Mouse (Mus musculus) CH12.LX (cell line): ENCODE results near the gene Olfr458. TPM values are rescaled to one million over a fixed set of nuclear protein-coding genes. Genes with fewer than 3 reads are reported as not detected.

ENCODE experiments used
- DNase-seq: peaks from one replicate; pipeline ENCODE4 v3.0.0-alpha.2; 2013; ENCODE audit errors: extremely low read depth
- H3K27ac ChIP-seq: 2 replicates; pipeline ENCODE4 v1.5.1; 2012; ENCODE audit warnings: low read depth, mild to moderate bottlenecking, control low read depth, moderate library complexity; ENCODE audit not compliant: insufficient read depth
- H3K27me3 ChIP-seq: replicated peaks from 2 replicates; pipeline ENCODE3; 2012; ENCODE audit warnings: inconsistent platforms
- H3K36me3 ChIP-seq, 2 experiments: replicated peaks in 1 of 2; 2 replicates each; pipeline versions ENCODE3 to v1.6.1; 2012; ENCODE audit warnings: inconsistent platforms in 1 of 2, low read length in 1 of 2, mild to moderate bottlenecking in 1 of 2, mixed read lengths in 1 of 2, moderate library complexity in 1 of 2; ENCODE audit not compliant: control insufficient read depth in 1 of 2, insufficient read depth in 1 of 2
- H3K4me1 ChIP-seq, 2 experiments: 2 replicates each; pipeline ENCODE4 v1.6.1; 2012; ENCODE audit warnings: inconsistent platforms in 1 of 2, moderate library complexity in 1 of 2; ENCODE audit not compliant: insufficient read depth in 2 of 2, control insufficient read depth in 1 of 2
- H3K4me2 ChIP-seq: 2 replicates; pipeline ENCODE4 v1.6.1; 2012; ENCODE audit warnings: low read depth, mild to moderate bottlenecking, control low read depth; ENCODE audit not compliant: poor library complexity, insufficient read depth, severe bottlenecking
- H3K4me3 ChIP-seq, 3 experiments: fragments of 150-350 bp in 1 of 3; sonication (generic) in 1 of 3; replicated peaks in 1 of 3; 2 replicates each; pipeline versions ENCODE3 to v1.5.1; 2011 to 2012; ENCODE audit warnings: low read depth in 2 of 3, low read length in 2 of 3, mild to moderate bottlenecking in 2 of 3, moderate library complexity in 2 of 3, control low read depth in 1 of 3, improper control_type of control experiment in 1 of 3, inconsistent platforms in 1 of 3, mixed read lengths in 1 of 3; ENCODE audit not compliant: poor library complexity in 1 of 3
- H3K79me2 ChIP-seq: replicated peaks from 2 replicates; pipeline ENCODE4 v1.6.1; 2012; ENCODE audit warnings: mild to moderate bottlenecking, moderate library complexity; ENCODE audit not compliant: control insufficient read depth, poor library complexity, insufficient read depth, severe bottlenecking; ENCODE audit errors: extremely low read depth
- H3K9ac ChIP-seq: 2 replicates; pipeline ENCODE4 v1.6.1; 2012; ENCODE audit warnings: low read depth, mild to moderate bottlenecking, control low read depth, moderate library complexity; ENCODE audit not compliant: insufficient read depth
- H3K9me3 ChIP-seq: replicated peaks from 2 replicates; pipeline ENCODE3; 2012; ENCODE audit warnings: low read length, inconsistent platforms, mixed read lengths
- CHD1 ChIP-seq: IDR thresholded peaks from 2 replicates; pipeline ENCODE4 v1.6.1; 2012; ENCODE audit warnings: low read depth, low read length, improper control_type of control experiment, inconsistent platforms
- CTCF ChIP-seq, 2 experiments: IDR thresholded peaks in 1 of 2; conservative IDR thresholded peaks in 1 of 2; 2 replicates each; pipeline ENCODE4 v1.5.1; 2011 to 2012; ENCODE audit warnings: low read depth in 2 of 2, low read length in 2 of 2, improper control_type of control experiment in 1 of 2, inconsistent platforms in 1 of 2, mild to moderate bottlenecking in 1 of 2, moderate library complexity in 1 of 2
- E2F4 ChIP-seq: IDR thresholded peaks from 2 replicates; pipeline ENCODE4 v1.6.1; 2011; ENCODE audit warnings: low read depth, low read length, improper control_type of control experiment; ENCODE audit not compliant: insufficient replicate concordance
- HCFC1 ChIP-seq: IDR thresholded peaks from 2 replicates; pipeline ENCODE4 v1.6.1; 2012; ENCODE audit warnings: low read depth, mild to moderate bottlenecking, inconsistent platforms, low read length, improper control_type of control experiment
- IRF4 ChIP-seq: IDR thresholded peaks from 2 replicates; pipeline ENCODE4 v1.6.1; 2014; ENCODE audit warnings: low read depth, mild to moderate bottlenecking, inconsistent platforms, low read length, improper control_type of control experiment
- KAT2A ChIP-seq: IDR thresholded peaks from 2 replicates; pipeline ENCODE4 v1.6.1; 2012; ENCODE audit warnings: low read length, improper control_type of control experiment, inconsistent platforms; ENCODE audit not compliant: insufficient replicate concordance
- MAFK ChIP-seq: IDR thresholded peaks from 2 replicates; pipeline ENCODE4 v1.6.1; 2011; ENCODE audit warnings: low read length, improper control_type of control experiment; ENCODE audit not compliant: insufficient replicate concordance
- MAX ChIP-seq: IDR thresholded peaks from 2 replicates; pipeline ENCODE4 v1.6.1; 2011; ENCODE audit warnings: low read length, improper control_type of control experiment
- MAZ ChIP-seq: IDR thresholded peaks from 2 replicates; pipeline ENCODE4 v1.6.1; 2012; ENCODE audit warnings: low read depth, mild to moderate bottlenecking, inconsistent platforms, low read length, improper control_type of control experiment, moderate library complexity
- MEF2A ChIP-seq: IDR thresholded peaks from 2 replicates; pipeline ENCODE4 v1.6.1; 2014; ENCODE audit warnings: low read depth, mild to moderate bottlenecking, inconsistent platforms, low read length, improper control_type of control experiment, borderline replicate concordance
- MYC ChIP-seq: IDR thresholded peaks from 2 replicates; pipeline ENCODE4 v1.6.1; 2011; ENCODE audit warnings: low read depth, mild to moderate bottlenecking, improper control_type of control experiment, low read length
- NRF1 ChIP-seq: IDR thresholded peaks from 2 replicates; pipeline ENCODE4 v1.6.1; 2014; ENCODE audit warnings: low read depth, mild to moderate bottlenecking, inconsistent platforms, low read length, improper control_type of control experiment, moderate library complexity
- PAX5 ChIP-seq: IDR thresholded peaks from 2 replicates; pipeline ENCODE4 v1.6.1; 2012; ENCODE audit warnings: low read length, inconsistent platforms, mixed read lengths
- POLR2AphosphoS2 ChIP-seq: IDR thresholded peaks from 2 replicates; pipeline ENCODE4 v1.6.1; 2011; ENCODE audit warnings: low read depth, low read length, improper control_type of control experiment
- RAD21 ChIP-seq: IDR thresholded peaks from 2 replicates; pipeline ENCODE4 v1.6.1; 2011; ENCODE audit warnings: low read depth, mild to moderate bottlenecking, low read length, improper control_type of control experiment, moderate library complexity
- RCOR1 ChIP-seq: conservative IDR thresholded peaks from 2 replicates; pipeline ENCODE4 v1.6.1; 2012; ENCODE audit warnings: low read depth, mild to moderate bottlenecking, inconsistent platforms, low read length, improper control_type of control experiment
- SIN3A ChIP-seq: IDR thresholded peaks from 2 replicates; pipeline ENCODE4 v1.6.1; 2012; ENCODE audit warnings: low read length, improper control_type of control experiment, inconsistent platforms
- USF2 ChIP-seq: conservative IDR thresholded peaks from 2 replicates; pipeline ENCODE4 v1.6.1; 2011; ENCODE audit warnings: low read depth, low read length, improper control_type of control experiment
- ZC3H11A ChIP-seq: IDR thresholded peaks from 2 replicates; pipeline ENCODE4 v1.6.1; 2012; ENCODE audit warnings: low read depth, mild to moderate bottlenecking, inconsistent platforms, low read length, improper control_type of control experiment
- dilution Hi-C: fragments of 300-500 bp; cut with MboI; formaldehyde crosslinking; loops from 2 replicates; pipeline ENCODE4 v1.14.3; 2020; ENCODE audit warnings: low sequenced_read_pairs; ENCODE audit not compliant: extremely low pct_unique_long_range_greater_than_20kb, extremely low pct_ligation_motif_present
- in situ Hi-C: fragments of 300-500 bp; cut with MboI; formaldehyde crosslinking; loops from 3 replicates; pipeline ENCODE4 v1.14.3; 2019; ENCODE audit warnings: low sequenced_read_pairs, low pct_ligation_motif_present, low pct_unique_long_range_greater_than_20kb, mixed read lengths
- polyA plus RNA-seq: library from polyadenylated mRNA; unstranded; fragments of >175 nt; gene quantifications from 2 replicates; pipeline ENCODE4 v1.2.1, GENCODE M21; 2012; ENCODE audit warnings: low read depth; ENCODE audit not compliant: insufficient read length
- total RNA-seq, 2 experiments: library from RNA; depleted of rRNA; stranded (reverse); fragments of 300-350 nt in 1 of 2; fragments of >200 nt in 1 of 2; gene quantifications; 2 replicates each; pipeline ENCODE4 v1.2.3; 2012 to 2014

Olfr458 gene
- total and polyA plus RNA-seq, 3 experiments: not detected

DNA sequence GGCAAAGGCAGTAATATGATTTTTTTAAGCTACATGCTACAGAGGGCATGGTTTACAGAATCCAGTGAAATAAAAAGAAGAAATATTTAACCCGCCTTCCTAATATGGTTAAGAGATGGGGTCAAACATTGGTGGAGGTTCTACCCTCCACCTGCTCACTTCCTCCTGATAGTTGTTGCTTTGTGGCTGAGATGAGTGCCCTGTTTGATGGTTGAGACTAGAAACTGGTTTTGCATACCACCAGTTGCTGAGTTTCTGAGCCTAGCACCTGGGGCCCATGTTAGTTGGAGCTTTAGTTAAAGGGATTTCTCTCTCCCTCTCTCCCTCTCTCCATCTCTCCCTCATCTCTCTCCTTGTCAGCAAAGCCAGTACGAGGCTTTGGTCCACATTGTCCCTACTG lies 17.6 kb downstream of the Olfr458 start (continued):
- TF ChIP-seq RAD21 (no peak), MYC (0 out of 2 replicates have a peak, but pooled peaks have one; percentile 35), MAX (no peak)

- Histone ChIP-seq H3K4me2 (no peak overlapping the region), H3K9ac (no peak overlapping the region), H3K27me3 (no peaks in the 10 kb centered on the region), H3K27ac (no peak overlapping the region), H3K4me3 (no peak overlapping the region), H3K4me1 (peaks cover 0 to 27% of the 10 kb centered on the region in 2 experiments; a peak in 3 of 4 replicates), H3K9me3 (no peaks in the 10 kb centered on the region), H3K79me2 (no peaks in the 10 kb centered on the region), H3K36me3 (no peaks in the 10 kb centered on the region)
- dilution Hi-C loops (no loop called here), in situ Hi-C loops (no loop called here)
- DNase-seq: no peak
- no peak for TF ChIP-seq MAFK
- TF ChIP-seq RCOR1: no peak
- no peak for TF ChIP-seq E2F4
- no peak for TF ChIP-seq NRF1
- TF ChIP-seq KAT2A: no peak
- TF ChIP-seq HCFC1: no peak
- no peak for TF ChIP-seq ZC3H11A
- TF ChIP-seq MAX: no peak
- no peak for TF ChIP-seq SIN3A
- TF ChIP-seq MAZ: no peak
- TF ChIP-seq PAX5: no peak
- no peak for TF ChIP-seq RAD21
- TF ChIP-seq CTCF (conservative IDR thresholded peaks at IDR 0.05 in 1 of 2, IDR thresholded peaks at IDR 0.05 in 1 of 2; ENCODE audit: low read depth in 2 of 2, low read length in 2 of 2): no peak
- TF ChIP-seq MEF2A: no peak
- no peak for TF ChIP-seq IRF4
- no peak for TF ChIP-seq USF2
- TF ChIP-seq POLR2AphosphoS2: no peak
Measured at GRCm38 (mm10) chr6:42444491-42444890, 20.5 kb downstream of the Olfr458 start.

DNA sequence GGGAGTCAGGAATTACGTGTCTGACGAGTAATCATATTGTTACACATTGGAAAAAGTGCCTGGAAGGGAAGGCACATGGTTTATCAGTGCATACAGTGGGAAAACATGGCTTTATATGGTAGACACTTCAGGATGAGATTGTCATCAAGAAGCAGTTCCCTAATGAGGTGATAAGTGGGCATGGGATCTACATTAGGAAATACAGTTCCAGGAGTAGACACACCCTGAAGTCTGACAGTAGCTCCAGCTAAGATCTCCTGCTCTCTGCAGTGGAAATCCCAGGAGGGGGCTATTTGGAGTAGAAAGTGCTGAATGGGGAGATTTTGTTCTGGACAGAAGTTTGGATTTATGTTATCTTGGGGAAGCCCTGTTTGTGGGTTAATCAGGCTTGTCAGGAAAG lies 23.6 kb downstream of the Olfr458 start:
- Histone ChIP-seq H3K27me3 (no peaks in the 10 kb centered on the region), H3K9me3 (no peaks in the 10 kb centered on the region), H3K9ac (no peak overlapping the region), H3K27ac (no peak overlapping the region), H3K4me1 (peaks cover 2 to 7% of the 10 kb centered on the region in 2 experiments; a peak in 2 of 4 replicates), H3K36me3 (no peaks in the 10 kb centered on the region), H3K4me2 (no peak overlapping the region), H3K4me3 (no peak overlapping the region), H3K79me2 (no peaks in the 10 kb centered on the region)
- dilution Hi-C loops: no loop called here
- no peak for DNase-seq
- TF ChIP-seq CHD1 (no peak), MAZ (no peak), CTCF (conservative IDR thresholded peaks at IDR 0.05 in 1 of 2, IDR thresholded peaks at IDR 0.05 in 1 of 2; ENCODE audit: low read depth in 2 of 2, low read length in 2 of 2) (no peak), HCFC1 (no peak)
- in situ Hi-C loops: no loop called here
